Mouse (Mus musculus): ENCODE data around the gene Cep57.

Cep57 gene

DNA sequence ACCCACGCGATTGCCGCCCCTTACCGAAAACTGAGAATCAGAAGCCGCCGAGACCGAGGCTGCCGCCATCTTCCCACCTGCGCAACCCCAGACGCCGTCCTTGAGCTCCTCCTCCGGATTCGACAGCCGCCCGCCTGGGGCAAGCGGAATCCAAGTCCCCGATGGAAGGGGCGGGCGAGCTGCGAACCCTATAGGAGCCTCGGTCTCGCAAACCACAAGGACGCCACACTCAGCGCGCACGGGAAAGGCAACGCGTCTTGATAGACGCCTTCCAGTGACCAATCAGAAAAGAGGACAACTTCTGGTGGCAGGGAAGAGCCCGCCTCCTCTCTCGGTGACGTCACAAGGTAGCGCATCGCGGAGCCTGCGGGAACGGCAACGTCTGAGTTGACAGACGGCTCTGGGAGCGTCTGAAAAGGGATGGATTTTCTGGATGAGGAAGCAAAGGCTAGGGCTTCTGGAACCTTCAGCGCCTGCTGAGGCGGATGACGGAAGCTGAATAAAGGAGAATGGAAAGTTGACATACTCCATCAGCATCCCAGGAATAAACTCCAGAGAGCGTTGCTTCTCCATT lies at the start of gene Cep57:
Gene Cep57 (minus strand): TSS at position 276 of the 574 bp plus-strand sequence.
- DNase-seq (ENCODE audit: low spot score in 2 of 2) = peak; percentile 98

GRCm38 (mm10) chr9:13875340-13875739 lies 48.4 kb upstream of the Cep57 start:
- no peak for DNase-seq (ENCODE audit: low spot score in 2 of 2)

DNA sequence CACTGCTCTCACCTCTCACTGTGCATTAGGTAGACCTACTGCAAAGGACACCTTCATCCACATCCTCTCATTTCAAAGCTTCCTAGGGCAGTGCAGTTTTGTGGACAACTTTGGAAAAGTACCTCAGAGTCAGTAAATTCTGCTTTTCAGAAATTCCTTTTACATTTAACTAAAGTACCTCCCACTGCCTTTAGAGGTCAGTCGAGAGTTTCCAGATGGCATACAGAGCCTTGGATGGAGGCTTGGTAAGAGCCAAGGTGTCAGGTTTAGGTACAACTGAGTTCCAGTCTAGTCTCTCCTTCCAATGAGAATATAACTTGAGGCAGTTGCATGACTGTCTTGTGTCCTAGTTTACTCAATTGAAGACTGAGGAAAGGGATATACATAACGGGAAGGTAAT lies 47.5 kb upstream of the Cep57 start:
- DNase-seq (ENCODE audit: low spot score in 2 of 2) = no peak

DNA sequence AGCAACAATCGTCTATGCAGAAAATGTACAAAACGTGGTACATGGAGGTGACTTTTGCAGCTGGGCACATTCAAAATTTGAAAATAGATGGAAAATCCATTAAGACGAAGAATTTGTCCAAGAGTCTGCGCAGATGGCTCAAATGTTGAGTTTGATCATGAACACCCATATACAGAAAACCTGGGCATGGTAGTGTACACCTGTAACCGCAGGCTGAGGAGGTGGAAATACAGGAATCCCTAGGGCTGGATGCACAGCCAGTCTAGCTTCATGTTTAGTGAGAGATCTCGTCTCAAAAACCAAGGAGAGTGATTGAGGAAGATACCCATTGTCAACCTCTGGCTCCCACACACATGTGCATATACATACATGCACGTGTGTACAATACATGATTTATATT lies 44.7 kb upstream of the Cep57 start:
- no peak for DNase-seq (ENCODE audit: low spot score in 2 of 2)

DNA sequence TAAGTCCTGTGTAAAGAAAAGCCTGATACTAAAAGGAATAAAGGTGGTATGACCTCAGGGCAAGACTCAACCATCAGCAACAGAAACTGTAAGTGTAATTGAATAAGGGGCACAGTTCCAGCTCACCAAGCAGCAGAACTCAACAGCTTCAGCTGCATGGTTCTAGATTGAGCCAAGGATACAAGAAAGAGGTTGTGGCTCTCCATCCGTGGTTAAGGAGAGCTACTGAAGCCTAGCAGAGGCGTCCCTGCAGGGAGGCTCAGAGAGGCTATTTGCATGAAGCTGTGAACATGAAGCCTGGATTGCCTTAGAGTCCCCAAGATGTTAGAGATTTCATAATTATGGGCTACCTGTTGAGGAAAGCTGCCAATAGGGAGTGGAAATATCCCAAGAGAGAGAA lies 40.7 kb upstream of the Cep57 start:
- DNase-seq (ENCODE audit: low spot score in 2 of 2) = no peak

DNA sequence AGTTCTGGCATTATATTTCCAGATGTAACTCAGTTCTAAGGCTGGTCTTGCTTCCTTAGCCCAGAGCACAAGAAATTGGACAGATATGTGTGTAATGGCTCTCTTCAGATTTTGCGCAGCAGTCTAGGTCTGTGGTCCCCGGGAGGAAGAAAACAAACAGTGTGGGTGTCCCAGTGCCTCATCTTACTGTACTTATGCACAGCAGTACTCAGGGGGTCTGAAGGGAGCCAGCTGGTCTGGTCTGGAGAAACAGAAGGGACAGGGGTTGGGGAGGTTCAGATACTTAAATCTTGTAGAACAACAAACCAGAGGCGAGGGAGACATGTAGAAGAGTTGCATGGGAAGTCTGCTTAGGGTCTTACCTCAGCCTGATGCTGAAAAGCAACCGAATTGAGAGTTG lies 29.9 kb upstream of the Cep57 start:
- no peak for DNase-seq (ENCODE audit: low spot score in 2 of 2)

- no peak for DNase-seq (ENCODE audit: low spot score in 2 of 2)
Measured at GRCm38 (mm10) chr9:13856247-13856646, 29.3 kb upstream of the Cep57 start.

DNA sequence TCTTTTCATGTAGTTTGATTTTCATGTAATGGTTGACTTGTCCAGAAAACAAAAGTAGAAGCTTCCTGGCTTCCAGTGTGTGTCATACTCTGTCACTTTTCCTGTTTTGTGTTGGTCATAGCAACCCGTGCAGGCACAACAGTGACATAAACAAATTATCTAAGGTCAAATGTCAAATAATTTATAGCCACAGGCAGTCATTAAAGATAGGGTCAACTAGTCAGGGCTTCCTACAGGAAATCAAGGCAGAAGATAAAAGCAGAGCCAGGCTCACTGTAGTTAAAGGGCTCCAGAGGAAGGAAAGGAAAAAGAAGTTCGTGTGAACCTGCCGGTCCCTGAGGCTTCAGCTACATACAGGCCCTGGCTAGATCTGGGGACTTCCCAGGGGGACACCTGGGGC lies 27.0 kb upstream of the Cep57 start:
- no peak for DNase-seq (ENCODE audit: low spot score in 2 of 2)

GRCm38 (mm10) chr9:13848481-13849480 lies 21.9 kb upstream of the Cep57 start:
- peak; percentile 64 to 69 for DNase-seq (ENCODE audit: low spot score in 2 of 2)

DNA sequence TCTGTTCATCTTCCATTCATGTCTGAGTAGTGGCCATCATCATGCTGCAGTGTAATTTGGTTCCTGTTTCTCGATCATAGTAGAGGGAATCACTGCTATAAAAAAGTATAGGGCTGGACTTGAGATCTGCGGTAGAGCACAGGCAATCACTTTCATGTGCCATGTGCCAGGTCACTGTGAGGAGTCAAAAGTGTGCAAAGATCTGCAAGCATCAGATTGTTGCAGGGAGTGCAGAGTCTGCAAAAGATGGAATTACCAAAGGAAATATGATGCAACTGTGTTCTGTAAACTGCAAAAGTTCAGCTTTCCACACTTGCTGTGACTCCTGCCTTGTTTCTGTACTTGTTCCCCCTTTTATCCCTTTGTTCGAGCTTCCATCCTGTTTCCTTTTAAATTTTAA lies 20.7 kb upstream of the Cep57 start:
- no peak for DNase-seq (ENCODE audit: low spot score in 2 of 2)

DNA sequence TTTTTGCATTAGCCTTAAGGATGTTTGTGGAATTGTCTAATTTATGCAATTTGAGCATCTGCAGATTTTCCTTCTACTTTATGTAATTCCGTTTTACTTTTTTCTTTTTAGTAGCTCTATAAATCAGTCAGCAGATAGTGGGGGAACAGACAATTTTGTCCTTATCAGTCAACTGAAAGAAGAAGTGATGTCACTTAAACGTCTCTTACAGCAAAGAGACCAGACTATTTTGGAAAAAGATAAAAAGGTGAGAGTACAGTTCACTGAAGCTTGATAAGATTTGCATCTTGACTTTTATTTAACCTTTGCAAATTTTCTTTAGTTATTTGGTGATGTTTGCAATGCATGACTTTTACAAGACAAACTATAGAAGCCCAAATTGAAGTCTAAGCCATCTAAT lies 9.8 kb upstream of the Cep57 start:
- DNase-seq (ENCODE audit: low spot score in 2 of 2) = no peak

GRCm38 (mm10) chr9:13835256-13835655 lies 8.3 kb upstream of the Cep57 start:
- no peak for DNase-seq (ENCODE audit: low spot score in 2 of 2)

- no peak for DNase-seq (ENCODE audit: low spot score in 2 of 2)
Measured at GRCm38 (mm10) chr9:13828087-13828441, 1.2 kb upstream of the Cep57 start.

- DNase-seq (ENCODE audit: low spot score in 2 of 2) = peak; percentile 100
Measured at GRCm38 (mm10) chr9:13827406-13828086, 639 bp upstream of the Cep57 start, which contains the start of gene Fam76b. Gene Fam76b, plus strand, starts transcription at chr9:13827716.

GRCm38 (mm10) chr9:13826391-13826805 lies 509 bp downstream of the Cep57 start:
- peak in 1 of 2 experiments; percentile 75 for DNase-seq (ENCODE audit: low spot score in 2 of 2)

DNA sequence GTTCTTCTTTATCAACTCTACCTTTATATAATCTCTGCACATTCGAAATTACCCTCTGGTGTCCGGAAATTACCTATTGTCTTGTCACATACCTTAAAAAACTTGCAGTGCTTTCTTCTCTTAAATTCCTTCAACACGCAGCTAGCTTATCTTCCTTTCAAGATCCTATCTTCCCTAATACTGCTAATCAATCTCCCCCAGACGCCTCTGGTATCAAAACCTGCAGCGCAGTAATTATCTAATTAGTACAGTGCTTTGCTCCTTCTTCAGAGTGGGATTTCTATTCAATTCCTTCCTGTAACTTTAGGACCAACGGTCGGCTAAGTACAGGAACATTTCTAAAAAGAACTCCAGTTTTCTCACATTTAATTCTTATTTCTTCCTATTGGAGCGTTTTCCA lies 1.0 kb downstream of the Cep57 start:
- no peak for DNase-seq (ENCODE audit: low spot score in 2 of 2)

- DNase-seq (ENCODE audit: low spot score in 2 of 2) = no peak
Measured at GRCm38 (mm10) chr9:13820774-13821173, 6.1 kb downstream of the Cep57 start.

DNA sequence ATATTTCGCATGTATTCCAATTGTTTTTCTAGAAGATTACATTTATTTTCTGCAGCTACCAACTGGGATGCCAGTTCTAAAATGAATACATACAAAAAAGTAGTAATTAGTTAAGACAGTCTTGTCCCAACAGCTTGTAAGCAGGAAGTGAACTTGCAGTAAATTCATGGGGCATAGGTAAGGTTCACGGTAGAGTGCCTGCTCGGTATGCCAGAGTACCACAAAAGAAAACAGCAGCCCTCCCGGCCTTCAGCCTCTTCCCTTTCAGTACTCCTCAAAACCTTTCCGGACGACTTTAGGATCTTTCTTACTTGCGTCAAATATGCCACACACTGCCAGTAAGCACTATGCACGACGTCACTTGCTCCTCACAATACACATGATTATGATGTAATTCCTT lies 8.5 kb downstream of the Cep57 start:
- no peak for DNase-seq (ENCODE audit: low spot score in 2 of 2)

DNA sequence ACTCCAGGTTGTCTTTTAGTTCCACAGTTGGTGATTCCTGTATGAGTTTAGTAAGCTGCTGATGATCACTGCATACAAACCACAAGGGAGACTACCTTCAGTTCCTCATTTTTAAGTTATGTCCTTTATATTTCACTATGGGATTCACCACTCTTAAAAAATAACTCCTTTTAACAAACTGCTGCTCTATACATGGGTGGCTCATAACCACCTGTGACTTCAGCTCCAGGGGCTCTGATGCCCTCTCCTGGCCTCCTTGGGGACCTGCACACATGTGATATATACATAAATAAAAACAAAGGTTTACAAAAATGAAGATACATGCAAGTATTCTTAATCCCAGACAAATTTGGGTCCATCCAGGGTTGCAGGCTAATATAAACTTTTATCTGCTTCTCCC lies 17.0 kb downstream of the Cep57 start:
- DNase-seq (ENCODE audit: low spot score in 2 of 2) = no peak

- DNase-seq (ENCODE audit: low spot score in 2 of 2) = no peak
Measured at GRCm38 (mm10) chr9:13807657-13808056, 19.2 kb downstream of the Cep57 start.

DNA sequence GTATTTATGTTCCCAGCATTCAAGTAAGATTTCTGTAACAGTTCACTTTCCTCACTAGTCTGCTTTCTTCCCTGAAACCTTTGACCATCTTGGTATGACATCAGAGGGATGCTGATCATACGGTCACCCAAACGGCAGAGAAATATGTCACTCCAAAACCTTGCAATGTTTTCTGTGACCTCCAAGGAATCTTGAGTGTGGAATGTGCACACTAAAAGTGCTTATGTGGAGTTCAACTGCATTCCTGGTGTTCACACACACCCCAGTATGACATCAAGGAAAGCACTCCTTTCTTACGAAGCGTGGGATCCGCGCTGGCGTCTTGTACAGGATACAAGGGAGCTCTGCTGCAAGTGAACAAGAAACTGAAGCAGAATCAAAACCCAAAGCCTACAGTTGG lies 20.1 kb downstream of the Cep57 start:
- DNase-seq (ENCODE audit: low spot score in 2 of 2) = no peak

DNA sequence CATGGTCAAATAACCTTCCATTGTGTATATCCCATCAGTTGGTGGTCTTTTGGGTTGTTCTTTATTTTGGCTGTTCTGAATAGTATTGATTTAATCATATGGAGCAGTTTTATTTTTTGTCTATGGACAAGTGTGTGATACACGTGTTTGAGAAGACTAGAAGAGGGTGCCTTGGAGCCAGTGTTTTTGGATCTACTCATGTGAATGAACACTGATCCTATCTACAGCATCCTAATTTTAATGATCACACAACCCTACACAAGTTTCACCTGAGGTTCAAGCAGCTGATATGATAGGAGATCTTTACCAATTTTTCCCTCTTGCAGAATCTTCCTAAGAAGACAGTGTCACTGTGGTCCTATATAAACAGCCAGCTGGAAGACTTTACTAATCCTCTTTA lies 22.4 kb downstream of the Cep57 start:
- DNase-seq (ENCODE audit: low spot score in 2 of 2) = no peak

- DNase-seq (ENCODE audit: low spot score in 2 of 2) = no peak
Measured at GRCm38 (mm10) chr9:13794756-13795155, 32.2 kb downstream of the Cep57 start.

Measured in right cerebral cortex, postnatal 10 days (tissue).